Mouse (Mus musculus): ENCODE results near the gene H2al1d.
"Not testable (repeated sequence)": the region's sequence is repeated elsewhere in the genome, so short reads cannot be mapped to it uniquely, and the experiment has no call there.

DNA sequence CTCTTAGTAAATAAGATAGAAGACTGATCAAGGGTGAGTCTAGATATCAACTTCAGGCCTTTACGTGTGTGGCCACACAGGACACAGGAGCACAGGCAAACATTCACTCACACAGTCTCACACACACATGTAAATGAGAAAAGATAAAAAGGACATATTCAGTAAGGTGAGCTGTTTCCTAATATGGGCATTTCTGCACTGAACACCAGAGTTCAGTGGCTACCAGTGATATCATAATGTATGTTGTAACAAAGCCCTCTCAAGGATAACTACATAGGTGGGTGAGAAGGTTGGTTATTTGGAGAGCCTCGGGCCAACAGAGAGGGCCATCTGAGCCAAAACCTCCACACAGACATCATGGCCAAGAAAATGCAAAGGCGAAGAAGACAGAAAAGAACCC is 3.0 kb downstream of the H2al1d start, which contains the start of gene H2al1e:
- TF ChIP-seq CTCF, EP300 (IDR thresholded peaks at IDR 0.05): not testable (repeated sequence)

Data from lung, postnatal 0 days (tissue).